Mouse (Mus musculus) bone marrow macrophage, adult 2 months (primary cell): ENCODE results near the gene Gm26920. TPM values are rescaled to one million over a fixed set of nuclear protein-coding genes. Genes with fewer than 3 reads are reported as not detected.

Source experiments
- H3K27ac ChIP-seq: 2 replicates; pipeline ENCODE4 v1.5.1; 2012; ENCODE audit warnings: low read depth, low read length; ENCODE audit not compliant: insufficient read depth
- H3K4me1 ChIP-seq: 2 replicates; pipeline ENCODE4 v1.6.1; 2012; ENCODE audit warnings: low read length; ENCODE audit not compliant: control insufficient read depth, insufficient read depth
- H3K4me3 ChIP-seq: 2 replicates; pipeline ENCODE4 v1.5.1; 2012; ENCODE audit warnings: mild to moderate bottlenecking, low read length, moderate library complexity; ENCODE audit not compliant: insufficient read depth
- CTCF ChIP-seq: IDR thresholded peaks from 2 replicates; pipeline ENCODE4 v1.5.1; 2012; ENCODE audit warnings: low read depth, mild to moderate bottlenecking, low read length, moderate library complexity
- POLR2A ChIP-seq: IDR thresholded peaks from 2 replicates; pipeline ENCODE4 v1.6.1; 2012; ENCODE audit warnings: mild to moderate bottlenecking, low read depth, low read length, borderline replicate concordance
- polyA plus RNA-seq: library from polyadenylated mRNA; stranded (reverse); fragments of >200 nt; gene quantifications from 2 replicates; pipeline ENCODE4 v1.2.4, GENCODE M21; 2012; ENCODE audit not compliant: missing spikeins, insufficient read depth, insufficient read length

Gm26920 gene
- polyA plus RNA-seq, 1 experiment: not detected

GRCm38 (mm10) chr7:30062478-30062877 lies 27.7 kb downstream of the Gm26920 start:
- Histone ChIP-seq H3K27ac (no peak overlapping the region), H3K4me3 (no peak overlapping the region), H3K4me1 (no peaks in the 10 kb centered on the region)
- TF ChIP-seq CTCF (no peak), POLR2A (no peak)

- TF ChIP-seq CTCF (no peak), POLR2A (no peak)
- Histone ChIP-seq H3K27ac (no peak overlapping the region), H3K4me3 (no peak overlapping the region), H3K4me1 (no peaks in the 10 kb centered on the region)
Observed at GRCm38 (mm10) chr7:30060341-30060740, 29.9 kb downstream of the Gm26920 start.

- Histone ChIP-seq H3K27ac (no peak overlapping the region), H3K4me3 (no peak overlapping the region), H3K4me1 (no peaks in the 10 kb centered on the region)
- no peak for TF ChIP-seq CTCF
- no peak for TF ChIP-seq POLR2A
Observed at GRCm38 (mm10) chr7:30053591-30053990, 36.6 kb downstream of the Gm26920 start.

- H3K4me3 ChIP-seq: peak within 1 kb of the TSS; percentile 69
- no peak within 1 kb of the TSS for H3K27ac ChIP-seq
- TF ChIP-seq CTCF (no peak), POLR2A (no peak; the same call in 1 of the 2 replicates)
- H3K4me1 ChIP-seq: no peaks in the 10 kb centered on the region
Observed at GRCm38 (mm10) chr7:30050882-30051548, 39.2 kb downstream of the Gm26920 start, which contains the start of gene Zfp14. Gene Zfp14 (minus strand): TSS chr7:30051380.

GRCm38 (mm10) chr7:30048126-30048525 lies 42.1 kb downstream of the Gm26920 start:
- TF ChIP-seq POLR2A: no peak
- TF ChIP-seq CTCF: no peak
- H3K4me3 ChIP-seq: no peak overlapping the region
- peaks cover 6% of the 10 kb centered on the region for H3K4me1 ChIP-seq
- H3K27ac ChIP-seq: no peak overlapping the region

GRCm38 (mm10) chr7:30044354-30044753 lies 45.9 kb downstream of the Gm26920 start:
- Histone ChIP-seq H3K27ac (no peak overlapping the region), H3K4me1 (peaks cover 6% of the 10 kb centered on the region), H3K4me3 (no peak overlapping the region)
- no peak for TF ChIP-seq POLR2A
- no peak for TF ChIP-seq CTCF

GRCm38 (mm10) chr7:30034331-30034730 lies 55.9 kb downstream of the Gm26920 start:
- no peak for TF ChIP-seq CTCF
- no peak for TF ChIP-seq POLR2A
- no peaks in the 10 kb centered on the region for H3K4me1 ChIP-seq
- no peak overlapping the region for H3K4me3 ChIP-seq
- H3K27ac ChIP-seq: no peak overlapping the region

- TF ChIP-seq POLR2A (no peak), CTCF (no peak)
- no peak overlapping the region for H3K27ac ChIP-seq
- H3K4me1 ChIP-seq: no peaks in the 10 kb centered on the region
Observed at GRCm38 (mm10) chr7:30031379-30031778, 58.8 kb downstream of the Gm26920 start.

GRCm38 (mm10) chr7:30030677-30031076 lies 59.5 kb downstream of the Gm26920 start:
- Histone ChIP-seq H3K4me3 (no peak overlapping the region), H3K4me1 (no peaks in the 10 kb centered on the region), H3K27ac (no peak overlapping the region)
- TF ChIP-seq CTCF (no peak), POLR2A (no peak)

More at GRCm38 (mm10) chr7:30031379-30031778, 58.8 kb downstream of the Gm26920 start:
- H3K4me3 ChIP-seq: no peak overlapping the region

GRCm38 (mm10) chr7:30028572-30028971 lies 61.6 kb downstream of the Gm26920 start:
- Histone ChIP-seq H3K4me3 (no peak overlapping the region), H3K4me1 (no peaks in the 10 kb centered on the region), H3K27ac (no peak overlapping the region)
- TF ChIP-seq CTCF (no peak), POLR2A (no peak)

GRCm38 (mm10) chr7:30027331-30027730 lies 62.9 kb downstream of the Gm26920 start:
- no peak for TF ChIP-seq POLR2A
- TF ChIP-seq CTCF: no peak
- no peaks in the 10 kb centered on the region for H3K4me1 ChIP-seq
- H3K4me3 ChIP-seq: no peak overlapping the region
- no peak overlapping the region for H3K27ac ChIP-seq
